Mouse (Mus musculus): ENCODE measurements at regions not wholly inside any gene's neighbourhood (a gene's known extent, or its start where the extent isn't known, plus 50 kb on each side); places are given as distances from the start of the nearest gene placed in this dataset.

GRCm38 (mm10) chr17:44364494-44364893 lies 176.1 kb downstream of the Clic5 start:
- H3K27ac ChIP-seq (ENCODE audit: low read depth, low read length), result no peak overlapping the region
- WGBS, result 98% methylated on average over 6 of the region's 6 CpGs
- no peak overlapping the region for H3K9ac ChIP-seq (ENCODE audit: low read depth, low read length)
- no peaks in the 10 kb centered on the region for H3K9me3 ChIP-seq (ENCODE audit: control insufficient read depth, low read length)
- ATAC-seq, result no peak
- H3K27me3 ChIP-seq (replicated peaks; ENCODE audit: control insufficient read depth, insufficient read depth, low read length), result no peaks in the 10 kb centered on the region
- H3K4me1 ChIP-seq (ENCODE audit: control insufficient read depth, insufficient read depth, low read depth, low read length), result no peaks in the 10 kb centered on the region
- H3K36me3 ChIP-seq (ENCODE audit: control insufficient read depth, insufficient read depth, low read length), result no peaks in the 10 kb centered on the region
- no peak overlapping the region for H3K4me3 ChIP-seq (ENCODE audit: low read length)
- H3K4me2 ChIP-seq (ENCODE audit: low read length), result no peak overlapping the region

- Histone ChIP-seq H3K36me3 (ENCODE audit: control insufficient read depth, insufficient read depth, low read length) (no peaks in the 10 kb centered on the region), H3K4me2 (ENCODE audit: low read length) (no peak overlapping the region), H3K27me3 (replicated peaks; ENCODE audit: control insufficient read depth, insufficient read depth, low read length) (no peaks in the 10 kb centered on the region), H3K9me3 (ENCODE audit: control insufficient read depth, low read length) (no peaks in the 10 kb centered on the region), H3K4me1 (ENCODE audit: control insufficient read depth, insufficient read depth, low read depth, low read length) (no peaks in the 10 kb centered on the region), H3K27ac (ENCODE audit: low read depth, low read length) (no peak overlapping the region), H3K4me3 (ENCODE audit: low read length) (no peak overlapping the region), H3K9ac (ENCODE audit: low read depth, low read length) (no peak overlapping the region)
- WGBS, result 73% methylated on average over 8 of the region's 8 CpGs
- no peak for ATAC-seq
Observed at GRCm38 (mm10) chr17:44366438-44366837, 178.1 kb downstream of the Clic5 start.

- Histone ChIP-seq H3K4me3 (ENCODE audit: low read length) (no peak overlapping the region), H3K27ac (ENCODE audit: low read depth, low read length) (no peak overlapping the region), H3K4me1 (ENCODE audit: control insufficient read depth, insufficient read depth, low read depth, low read length) (no peaks in the 10 kb centered on the region), H3K27me3 (replicated peaks; ENCODE audit: control insufficient read depth, insufficient read depth, low read length) (no peaks in the 10 kb centered on the region), H3K9me3 (ENCODE audit: control insufficient read depth, low read length) (no peaks in the 10 kb centered on the region), H3K9ac (ENCODE audit: low read depth, low read length) (no peak overlapping the region), H3K4me2 (ENCODE audit: low read length) (no peak overlapping the region), H3K36me3 (ENCODE audit: control insufficient read depth, insufficient read depth, low read length) (no peaks in the 10 kb centered on the region)
- ATAC-seq, result no peak
- 49% methylated on average over 3 of the region's 5 CpGs for WGBS
Observed at GRCm38 (mm10) chr17:44367561-44367960, 179.2 kb downstream of the Clic5 start.

- WGBS, result 86% methylated on average over 3 of the region's 3 CpGs
- ATAC-seq, result no peak
- no peaks in the 10 kb centered on the region for H3K27me3 ChIP-seq (replicated peaks; ENCODE audit: control insufficient read depth, insufficient read depth, low read length)
- H3K4me3 ChIP-seq (ENCODE audit: low read length), result no peak overlapping the region
- H3K9me3 ChIP-seq (ENCODE audit: control insufficient read depth, low read length), result no peaks in the 10 kb centered on the region
- H3K4me2 ChIP-seq (ENCODE audit: low read length), result no peak overlapping the region
- H3K27ac ChIP-seq (ENCODE audit: low read depth, low read length), result no peak overlapping the region
- H3K4me1 ChIP-seq (ENCODE audit: control insufficient read depth, insufficient read depth, low read depth, low read length), result no peaks in the 10 kb centered on the region
- H3K36me3 ChIP-seq (ENCODE audit: control insufficient read depth, insufficient read depth, low read length), result no peaks in the 10 kb centered on the region
- H3K9ac ChIP-seq (ENCODE audit: low read depth, low read length), result no peak overlapping the region
Observed at GRCm38 (mm10) chr17:44370966-44371465, 182.6 kb downstream of the Clic5 start.

- H3K4me1 ChIP-seq (ENCODE audit: control insufficient read depth, insufficient read depth, low read depth, low read length), result no peaks in the 10 kb centered on the region
- H3K27ac ChIP-seq (ENCODE audit: low read depth, low read length), result no peak overlapping the region
- H3K4me3 ChIP-seq (ENCODE audit: low read length), result no peak overlapping the region
- ATAC-seq, result 0 out of 2 replicates have a peak, but pooled peaks have one; percentile 17
- H3K4me2 ChIP-seq (ENCODE audit: low read length), result no peak overlapping the region
- no peak overlapping the region for H3K9ac ChIP-seq (ENCODE audit: low read depth, low read length)
- 46% methylated on average over 3 of the region's 3 CpGs for WGBS
- no peaks in the 10 kb centered on the region for H3K27me3 ChIP-seq (replicated peaks; ENCODE audit: control insufficient read depth, insufficient read depth, low read length)
- no peaks in the 10 kb centered on the region for H3K9me3 ChIP-seq (ENCODE audit: control insufficient read depth, low read length)
- H3K36me3 ChIP-seq (ENCODE audit: control insufficient read depth, insufficient read depth, low read length), result no peaks in the 10 kb centered on the region
Observed at GRCm38 (mm10) chr17:44371620-44372019, 183.2 kb downstream of the Clic5 start.

GRCm38 (mm10) chr17:44373744-44374456 lies 185.5 kb downstream of the Clic5 start:
- WGBS, result 76% methylated on average over 8 of the region's 8 CpGs
- no peak overlapping the region for H3K4me2 ChIP-seq (ENCODE audit: low read length)
- no peaks in the 10 kb centered on the region for H3K4me1 ChIP-seq (ENCODE audit: control insufficient read depth, insufficient read depth, low read depth, low read length)
- ATAC-seq, result no peak
- no peak overlapping the region for H3K4me3 ChIP-seq (ENCODE audit: low read length)
- H3K36me3 ChIP-seq (ENCODE audit: control insufficient read depth, insufficient read depth, low read length), result no peaks in the 10 kb centered on the region
- no peak overlapping the region for H3K9ac ChIP-seq (ENCODE audit: low read depth, low read length)
- H3K27me3 ChIP-seq (replicated peaks; ENCODE audit: control insufficient read depth, insufficient read depth, low read length), result no peaks in the 10 kb centered on the region
- H3K9me3 ChIP-seq (ENCODE audit: control insufficient read depth, low read length), result no peaks in the 10 kb centered on the region
- H3K27ac ChIP-seq (ENCODE audit: low read depth, low read length), result no peak overlapping the region

GRCm38 (mm10) chr17:44378391-44378790 lies 190.0 kb downstream of the Clic5 start:
- Histone ChIP-seq H3K36me3 (ENCODE audit: control insufficient read depth, insufficient read depth, low read length) (no peaks in the 10 kb centered on the region), H3K4me3 (ENCODE audit: low read length) (no peak overlapping the region), H3K4me2 (ENCODE audit: low read length) (no peak overlapping the region), H3K9me3 (ENCODE audit: control insufficient read depth, low read length) (no peaks in the 10 kb centered on the region), H3K9ac (ENCODE audit: low read depth, low read length) (no peak overlapping the region), H3K27me3 (replicated peaks; ENCODE audit: control insufficient read depth, insufficient read depth, low read length) (no peaks in the 10 kb centered on the region), H3K27ac (ENCODE audit: low read depth, low read length) (no peak overlapping the region), H3K4me1 (ENCODE audit: control insufficient read depth, insufficient read depth, low read depth, low read length) (no peaks in the 10 kb centered on the region)
- ATAC-seq, result peak; percentile 56
- 71% methylated on average over 7 of the region's 7 CpGs for WGBS

GRCm38 (mm10) chr17:44388916-44389315 lies 200.5 kb downstream of the Clic5 start:
- H3K9me3 ChIP-seq (ENCODE audit: control insufficient read depth, low read length), result no peaks in the 10 kb centered on the region
- H3K9ac ChIP-seq (ENCODE audit: low read depth, low read length), result no peak overlapping the region
- no peak overlapping the region for H3K4me3 ChIP-seq (ENCODE audit: low read length)
- H3K27ac ChIP-seq (ENCODE audit: low read depth, low read length), result no peak overlapping the region
- H3K27me3 ChIP-seq (replicated peaks; ENCODE audit: control insufficient read depth, insufficient read depth, low read length), result no peaks in the 10 kb centered on the region
- no peaks in the 10 kb centered on the region for H3K4me1 ChIP-seq (ENCODE audit: control insufficient read depth, insufficient read depth, low read depth, low read length)
- no peaks in the 10 kb centered on the region for H3K36me3 ChIP-seq (ENCODE audit: control insufficient read depth, insufficient read depth, low read length)
- no peak for ATAC-seq
- no peak overlapping the region for H3K4me2 ChIP-seq (ENCODE audit: low read length)
- WGBS, result 88% methylated on average over 2 of the region's 2 CpGs

GRCm38 (mm10) chr17:44397829-44398228 lies 209.4 kb downstream of the Clic5 start:
- WGBS, result 19% methylated on average over 5 of the region's 5 CpGs
- Histone ChIP-seq H3K4me1 (ENCODE audit: control insufficient read depth, insufficient read depth, low read depth, low read length) (peaks cover 4% of the 10 kb centered on the region), H3K4me2 (ENCODE audit: low read length) (no peak overlapping the region), H3K9me3 (ENCODE audit: control insufficient read depth, low read length) (no peaks in the 10 kb centered on the region), H3K36me3 (ENCODE audit: control insufficient read depth, insufficient read depth, low read length) (no peaks in the 10 kb centered on the region), H3K27me3 (replicated peaks; ENCODE audit: control insufficient read depth, insufficient read depth, low read length) (peaks cover 5% of the 10 kb centered on the region; the same call in 1 of the 2 replicates), H3K4me3 (ENCODE audit: low read length) (no peak overlapping the region), H3K9ac (ENCODE audit: low read depth, low read length) (no peak overlapping the region), H3K27ac (ENCODE audit: low read depth, low read length) (no peak overlapping the region)
- peak; percentile 89 for ATAC-seq

Data from hindbrain, embryonic 16.5 days (tissue).